Mouse (Mus musculus) liver, embryonic 15.5 days (tissue): ENCODE measurements around the gene Zbtb3. TPM values are rescaled to one million over a fixed set of nuclear protein-coding genes. Genes with fewer than 3 reads are reported as not detected.
A peak's percentile ranks its signal among the peaks of the same experiment; 100 is the strongest.

ENCODE experiments used
- ATAC-seq: fragments of 200-750 bp; cut with Nextera tagmentation; 2 replicates; pipeline ENCODE4 v1.8.0; 2017; ENCODE audit warnings: moderate number of reproducible peaks, mild to moderate bottlenecking, moderate library complexity; ENCODE audit not compliant: insufficient read depth
- H3K27ac ChIP-seq: fragments of 300-500 bp; sonication (generic); replicated peaks from 2 replicates; pipeline ENCODE4 v1.5.1; 2015; ENCODE audit warnings: mild to moderate bottlenecking, inconsistent platforms
- H3K27me3 ChIP-seq: fragments of 300-500 bp; sonication (generic); 2 replicates; pipeline ENCODE4 v1.6.1; 2015; ENCODE audit warnings: mild to moderate bottlenecking, inconsistent platforms
- H3K36me3 ChIP-seq: fragments of 300-500 bp; sonication (generic); replicated peaks from 2 replicates; pipeline ENCODE4 v1.6.1; 2015; ENCODE audit warnings: moderate library complexity, mild to moderate bottlenecking, inconsistent platforms
- H3K4me1 ChIP-seq: fragments of 300-500 bp; sonication (generic); replicated peaks from 2 replicates; pipeline ENCODE4 v1.6.1; 2015; ENCODE audit warnings: inconsistent platforms
- H3K4me2 ChIP-seq: fragments of 300-500 bp; sonication (generic); 2 replicates; pipeline ENCODE4 v1.6.1; 2015; ENCODE audit warnings: moderate library complexity, mild to moderate bottlenecking, inconsistent platforms
- H3K4me3 ChIP-seq: fragments of 300-500 bp; sonication (generic); replicated peaks from 2 replicates; pipeline ENCODE4 v1.5.1; 2015; ENCODE audit warnings: mild to moderate bottlenecking, inconsistent platforms
- H3K9ac ChIP-seq: fragments of 300-500 bp; sonication (generic); 2 replicates; pipeline ENCODE4 v1.6.1; 2015; ENCODE audit warnings: moderate library complexity, mild to moderate bottlenecking, inconsistent platforms
- H3K9me3 ChIP-seq: fragments of 300-500 bp; sonication (generic); replicated peaks from 2 replicates; pipeline ENCODE4 v1.6.1; 2016; ENCODE audit warnings: inconsistent platforms
- WGBS: fragments of 180-500 bp; shearing (Covaris S2); methylation state at CpG from one replicate; pipeline ENCODE4 v1.1.7; 2015; ENCODE audit warnings: mixed read lengths; ENCODE audit not compliant: insufficient replicate concordance; 5-methylcytosine and 5-hydroxymethylcytosine counted together
- polyA plus RNA-seq: library from polyadenylated mRNA; unstranded; fragments of >200 nt; fragmentation: Nextera tagmentation; extraction: Ambion mirVana; gene quantifications from 2 replicates; pipeline ENCODE4 v1.2.1, GENCODE M21; 2015

Zbtb3 gene
- 1.2 and 1.3 TPM in 2 replicates for polyA plus RNA-seq

DNA sequence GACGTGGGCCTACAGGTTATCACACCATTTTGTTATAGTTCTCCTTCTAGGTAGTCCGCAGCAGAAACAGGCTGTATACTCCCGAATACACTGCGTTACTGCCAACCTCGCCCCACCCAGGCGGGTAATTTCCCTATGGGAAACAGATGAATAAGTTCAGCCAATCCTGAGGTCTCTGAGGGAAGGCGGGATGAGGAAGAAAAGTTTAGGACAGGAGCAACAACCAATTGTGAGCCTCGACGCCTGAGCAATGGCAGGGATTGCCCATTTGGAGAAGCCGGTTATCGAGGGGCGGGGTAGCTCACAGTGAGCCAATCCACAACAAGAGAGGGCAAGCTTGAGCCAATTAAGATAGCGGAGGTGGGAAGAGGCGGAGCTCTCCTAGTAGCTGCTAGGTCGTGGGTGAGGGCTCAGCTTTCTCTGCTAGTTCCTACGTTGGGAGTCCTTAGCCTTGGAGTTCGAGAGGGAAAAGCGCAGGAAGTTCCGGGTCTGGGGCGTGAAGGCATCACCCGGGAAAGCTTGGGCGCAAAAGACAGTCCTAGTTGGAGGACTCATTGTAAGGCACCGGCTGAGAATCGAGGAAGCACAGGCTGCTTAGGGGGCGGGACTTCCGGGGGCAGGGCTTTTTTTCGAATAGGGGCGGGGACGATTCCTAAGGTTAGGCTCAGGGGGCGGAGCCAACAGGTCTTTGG, at the start of gene Zbtb3:
TSS of gene Zbtb3 (plus strand) at position 426 of the 692 bp plus-strand sequence.
- peaks cover 28% of the 10 kb centered on the region for H3K36me3 ChIP-seq
- peak within 1 kb of the TSS; percentile 80 for H3K27ac ChIP-seq
- H3K4me2 ChIP-seq, result peak within 1 kb of the TSS; percentile 81
- ATAC-seq, result peak; percentile 96
- peaks cover 53% of the 10 kb centered on the region for H3K4me1 ChIP-seq
- WGBS, result under 1% methylated on average over 30 of the region's 30 CpGs
- no peaks in the 10 kb centered on the region for H3K27me3 ChIP-seq
- H3K9ac ChIP-seq, result peak within 1 kb of the TSS; percentile 63
- no peaks in the 10 kb centered on the region for H3K9me3 ChIP-seq
- peak within 1 kb of the TSS; percentile 73 for H3K4me3 ChIP-seq

DNA sequence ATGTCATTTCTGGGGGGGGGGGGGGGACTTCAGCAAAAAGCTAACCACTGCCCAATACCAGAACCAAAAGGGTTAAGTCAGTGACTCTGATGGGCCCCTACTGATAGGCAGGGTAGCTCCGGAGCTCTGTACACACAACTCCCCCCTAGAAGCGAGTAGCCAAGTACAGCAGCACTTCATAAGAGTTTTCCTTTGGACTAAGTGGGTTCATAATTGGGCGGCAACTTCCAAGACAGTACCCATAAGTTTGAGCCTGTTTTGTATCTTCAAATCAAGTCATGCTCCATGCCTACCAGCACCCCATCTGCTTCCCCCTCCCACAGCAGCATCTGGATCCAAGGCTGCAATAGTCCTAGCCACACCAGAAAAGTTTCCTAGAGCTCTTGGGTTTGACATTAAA, 46.7 kb upstream of the Zbtb3 start:
- H3K4me1 ChIP-seq, result peaks cover 38% of the 10 kb centered on the region
- H3K4me2 ChIP-seq, result peak overlapping the region; percentile 81
- H3K9me3 ChIP-seq, result no peaks in the 10 kb centered on the region
- ATAC-seq, result no peak
- H3K27ac ChIP-seq, result peak overlapping the region; percentile 91; the same call in 1 of the 2 replicates
- H3K36me3 ChIP-seq, result peaks cover 54% of the 10 kb centered on the region
- H3K9ac ChIP-seq, result no peak overlapping the region
- WGBS, result 23% methylated on average over 3 of the region's 3 CpGs
- peak overlapping the region; percentile 80 for H3K4me3 ChIP-seq
- no peaks in the 10 kb centered on the region for H3K27me3 ChIP-seq

DNA sequence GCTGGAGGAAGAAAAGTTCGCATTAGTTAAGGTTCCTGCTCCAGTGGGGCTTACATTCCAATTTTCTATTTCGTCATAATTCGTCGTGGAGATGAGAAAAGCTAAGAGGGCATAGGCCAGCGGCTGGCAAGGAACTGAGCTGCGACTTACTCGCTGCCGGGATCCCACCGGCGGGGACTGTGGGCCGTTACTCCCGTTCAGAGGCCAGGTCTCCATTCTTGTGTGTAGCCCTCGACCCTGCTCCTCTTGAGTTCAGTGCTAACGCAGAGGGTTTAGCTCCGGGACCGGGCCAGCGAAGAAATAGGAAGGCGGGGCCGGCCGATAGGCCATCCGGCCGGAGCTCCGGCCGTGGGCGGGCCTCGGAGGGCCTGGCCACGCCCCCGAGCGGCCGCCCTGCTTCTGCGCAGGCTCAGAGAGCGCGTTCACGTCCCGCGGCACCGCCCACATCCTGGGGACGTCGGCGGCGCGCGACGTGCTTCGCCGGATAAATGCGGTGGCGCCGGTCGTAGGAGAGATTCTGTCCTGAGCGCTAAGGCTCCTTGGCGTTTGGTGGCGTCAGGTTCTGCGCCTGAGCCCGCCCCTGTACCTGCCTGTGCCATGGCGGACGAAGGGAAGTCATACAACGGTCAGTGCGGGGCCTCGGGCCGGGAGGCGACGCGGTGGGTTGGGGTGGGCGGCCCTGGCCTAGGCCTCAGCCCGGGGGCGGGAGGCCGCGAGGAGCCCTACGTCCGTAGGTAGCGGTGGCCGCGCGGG, 45.5 kb upstream of the Zbtb3 start, which contains the start of gene Nxf1:
TSS of gene Nxf1 (plus strand) at position 439 of the 753 bp plus-strand sequence.
- peaks cover 51% of the 10 kb centered on the region for H3K36me3 ChIP-seq
- under 1% methylated on average over 75 of the region's 75 CpGs for WGBS

DNA sequence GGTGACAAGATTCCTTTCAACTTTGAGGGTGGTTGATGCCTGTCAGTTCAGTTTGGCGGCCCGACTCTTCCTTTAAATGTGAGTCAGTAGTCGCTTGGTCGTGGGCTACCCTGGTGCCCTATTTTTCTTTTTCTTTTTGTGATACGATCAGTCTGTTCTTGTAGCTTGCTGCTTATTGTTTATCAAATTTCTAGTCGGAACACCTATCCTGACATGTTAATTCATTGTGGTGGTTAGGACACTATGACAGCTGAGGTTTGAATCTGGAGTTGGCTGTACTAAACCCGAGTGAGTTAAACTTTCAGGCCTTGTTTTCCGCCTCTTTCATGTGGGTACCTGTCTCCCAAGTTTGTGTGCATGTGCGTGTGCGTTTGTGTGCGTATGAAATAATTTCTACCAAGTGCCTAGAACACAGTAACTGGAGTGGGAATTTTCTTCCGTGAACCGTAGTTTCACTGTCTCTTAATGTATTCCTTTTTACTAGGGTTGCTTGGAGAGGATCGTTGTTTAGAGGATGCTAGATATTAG, 44.8 kb upstream of the Zbtb3 start:
- Histone ChIP-seq H3K4me2 (peak overlapping the region; percentile 81), H3K4me1 (peaks cover 38% of the 10 kb centered on the region), H3K9me3 (no peaks in the 10 kb centered on the region), H3K27ac (peak overlapping the region; percentile 91), H3K36me3 (peaks cover 51% of the 10 kb centered on the region), H3K27me3 (no peaks in the 10 kb centered on the region), H3K4me3 (peak overlapping the region; percentile 80), H3K9ac (peak overlapping the region; percentile 96)
- ATAC-seq, result no peak
- 2% methylated on average over 14 of the region's 14 CpGs for WGBS

More for the DNA sequence above, 45.5 kb upstream of the Zbtb3 start, which contains the start of gene Nxf1:
- no peaks in the 10 kb centered on the region for H3K27me3 ChIP-seq
- peak within 1 kb of the TSS; percentile 91 for H3K27ac ChIP-seq
- peak within 1 kb of the TSS; percentile 81 for H3K4me2 ChIP-seq
- peak within 1 kb of the TSS; percentile 96 for H3K9ac ChIP-seq
- peaks cover 38% of the 10 kb centered on the region for H3K4me1 ChIP-seq
- peak within 1 kb of the TSS; percentile 80 for H3K4me3 ChIP-seq
- H3K9me3 ChIP-seq, result no peaks in the 10 kb centered on the region
- peak; percentile 92 for ATAC-seq

DNA sequence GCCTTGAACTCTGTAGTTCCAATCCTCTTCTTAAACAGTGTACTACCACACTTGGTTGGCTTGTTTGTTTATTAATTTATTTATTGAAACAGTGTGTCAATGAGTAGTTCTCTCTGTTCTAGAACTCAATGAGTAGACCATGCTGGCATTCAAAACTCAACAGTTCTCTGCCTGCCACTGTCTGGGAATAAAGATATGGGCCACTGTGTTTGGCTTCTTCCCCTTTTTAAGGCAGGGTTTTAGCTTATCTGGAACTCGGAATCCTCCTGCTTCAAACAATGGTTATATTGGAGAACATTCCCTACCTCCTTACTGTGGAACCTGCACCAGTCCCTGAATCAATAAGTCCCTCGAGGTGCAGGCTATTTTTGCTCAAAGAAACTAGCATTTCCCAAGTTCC, 43.5 kb upstream of the Zbtb3 start:
- Histone ChIP-seq H3K9ac (peak overlapping the region; percentile 96; the same call in 1 of the 2 replicates), H3K9me3 (no peaks in the 10 kb centered on the region), H3K36me3 (peaks cover 52% of the 10 kb centered on the region)

DNA sequence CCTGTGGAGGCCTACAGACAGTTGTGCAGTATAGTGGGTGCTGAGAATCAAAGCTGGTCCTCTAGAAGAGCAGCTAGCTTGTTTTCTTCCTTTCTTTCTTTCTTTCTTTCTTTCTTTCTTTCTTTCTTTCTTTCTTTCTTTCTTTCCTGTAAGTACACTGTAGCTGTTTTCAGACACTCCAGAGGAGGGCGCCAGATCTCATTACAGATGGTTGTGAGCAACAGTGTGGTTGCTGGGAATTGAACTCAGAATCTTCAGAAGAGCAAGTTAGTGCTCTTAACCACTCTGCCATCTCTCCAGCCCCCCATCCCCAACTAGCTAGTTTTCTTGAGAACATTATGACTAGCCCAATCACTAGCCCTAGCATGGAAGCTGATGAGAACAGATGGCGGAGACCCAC, 41.6 kb upstream of the Zbtb3 start:
- H3K9me3 ChIP-seq, result no peaks in the 10 kb centered on the region

More for the DNA sequence above, 43.5 kb upstream of the Zbtb3 start:
- Histone ChIP-seq H3K27me3 (no peaks in the 10 kb centered on the region), H3K4me3 (peak overlapping the region; percentile 80), H3K4me2 (peak overlapping the region; percentile 81), H3K4me1 (peaks cover 38% of the 10 kb centered on the region), H3K27ac (0 out of 2 replicates have a peak overlapping the region, but pooled peaks have one; percentile 21)
- ATAC-seq, result no peak
- WGBS, result 22% methylated on average over 2 of the region's 2 CpGs

DNA sequence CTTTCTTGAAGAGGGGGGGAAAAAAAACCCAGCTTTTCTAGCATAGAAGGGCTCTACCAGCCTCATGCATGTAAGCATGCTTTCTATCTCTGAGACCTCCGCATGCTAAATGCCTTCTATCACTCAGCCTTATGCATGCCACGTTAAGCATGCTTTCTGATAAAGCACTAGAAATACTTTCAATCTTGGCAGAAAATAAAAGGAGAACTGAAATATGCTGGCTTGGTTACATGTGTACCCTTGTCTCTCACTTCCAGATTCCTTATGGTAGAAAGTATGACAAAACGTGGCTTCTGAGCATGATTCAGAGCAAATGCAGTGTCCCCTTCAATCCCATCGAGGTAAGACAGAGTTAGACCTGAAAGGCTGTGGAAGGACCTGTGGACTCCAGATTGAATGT, 39.1 kb upstream of the Zbtb3 start:
- peaks cover 79% of the 10 kb centered on the region for H3K36me3 ChIP-seq
- no peak overlapping the region for H3K27ac ChIP-seq
- no peaks in the 10 kb centered on the region for H3K27me3 ChIP-seq
- no peak overlapping the region for H3K4me3 ChIP-seq
- H3K4me1 ChIP-seq, result peaks cover 17% of the 10 kb centered on the region
- no peak overlapping the region for H3K4me2 ChIP-seq
- H3K9me3 ChIP-seq, result no peaks in the 10 kb centered on the region
- ATAC-seq, result no peak
- WGBS, result 74% methylated on average over 4 of the region's 4 CpGs
- no peak overlapping the region for H3K9ac ChIP-seq

More for the DNA sequence above, 41.6 kb upstream of the Zbtb3 start:
- Histone ChIP-seq H3K27ac (no peak overlapping the region), H3K4me3 (no peak overlapping the region), H3K4me1 (peaks cover 29% of the 10 kb centered on the region), H3K4me2 (no peak overlapping the region), H3K9ac (no peak overlapping the region), H3K36me3 (peaks cover 54% of the 10 kb centered on the region), H3K27me3 (no peaks in the 10 kb centered on the region)
- 84% methylated on average over 2 of the region's 2 CpGs for WGBS
- ATAC-seq, result no peak

DNA sequence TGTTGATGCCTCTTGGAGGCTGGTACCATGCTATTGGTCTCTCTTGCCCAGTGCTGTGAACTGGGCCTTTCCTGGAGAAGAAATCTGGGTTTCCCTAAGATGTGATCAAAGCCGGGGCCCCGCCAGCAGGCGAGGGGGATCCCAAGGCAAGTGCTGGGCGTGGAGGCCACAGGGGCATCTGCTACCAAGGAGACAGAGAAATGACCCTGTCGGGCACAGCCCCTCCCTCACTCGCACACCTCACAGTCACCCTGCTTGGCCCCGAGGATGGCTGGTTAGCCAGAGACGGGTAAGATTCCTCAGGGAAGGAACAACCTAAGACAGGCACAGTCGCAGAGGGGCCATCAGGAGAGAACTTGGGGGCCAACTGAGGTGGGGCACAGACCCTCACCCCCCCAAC, 36.8 kb upstream of the Zbtb3 start:
- Histone ChIP-seq H3K27ac (no peak overlapping the region), H3K9me3 (no peaks in the 10 kb centered on the region), H3K36me3 (peaks cover 96% of the 10 kb centered on the region), H3K4me1 (peaks cover 6% of the 10 kb centered on the region), H3K9ac (no peak overlapping the region), H3K4me3 (no peak overlapping the region), H3K4me2 (no peak overlapping the region), H3K27me3 (no peaks in the 10 kb centered on the region)
- no peak for ATAC-seq
- WGBS, result 87% methylated on average over 9 of the region's 9 CpGs

DNA sequence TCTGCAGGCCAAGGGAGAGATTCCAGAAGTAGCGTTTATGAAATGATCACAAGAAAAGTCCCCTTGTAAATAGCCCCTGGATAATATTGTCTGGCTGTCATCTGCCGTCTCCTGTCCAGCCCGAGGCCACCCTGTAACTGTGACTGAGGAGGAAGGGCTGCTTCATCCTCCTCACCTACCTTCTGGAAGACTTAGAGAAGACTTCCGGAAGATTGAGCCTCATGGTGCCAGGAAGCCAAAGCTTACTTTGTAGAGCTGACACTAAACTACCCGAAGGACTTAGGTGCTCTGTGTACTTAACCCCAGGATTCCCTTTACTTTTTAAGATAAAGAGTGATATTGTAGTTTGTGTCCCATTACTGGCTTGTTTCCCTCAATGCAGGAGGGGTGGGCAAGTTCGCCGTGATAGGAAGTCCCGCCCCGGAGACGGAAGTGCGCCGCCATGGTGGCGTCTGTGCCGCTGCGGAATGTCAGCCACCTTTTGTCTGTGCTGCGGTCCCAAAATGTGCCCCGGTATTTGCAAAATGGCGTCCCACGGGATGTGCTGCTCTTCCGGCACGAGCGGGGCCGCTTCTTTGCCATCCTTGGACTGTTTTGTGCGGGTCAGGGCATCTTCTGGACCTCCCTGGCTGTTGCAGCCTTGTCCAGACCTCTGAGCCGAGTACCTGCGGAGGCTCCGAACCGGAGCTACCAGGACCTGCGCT, 31.6 kb upstream of the Zbtb3 start, which contains the start of gene Tmem223:
TSS of gene Tmem223 (plus strand) at position 430 of the 704 bp plus-strand sequence.
- Histone ChIP-seq H3K9ac (peak within 1 kb of the TSS; percentile 81), H3K27me3 (no peaks in the 10 kb centered on the region), H3K4me3 (peak within 1 kb of the TSS; percentile 80), H3K27ac (peak within 1 kb of the TSS; percentile 85), H3K36me3 (peaks cover 69% of the 10 kb centered on the region), H3K9me3 (no peaks in the 10 kb centered on the region), H3K4me2 (peak within 1 kb of the TSS; percentile 92), H3K4me1 (peaks cover 41% of the 10 kb centered on the region)
- 13% methylated on average over 29 of the region's 29 CpGs for WGBS
- no peak for ATAC-seq

DNA sequence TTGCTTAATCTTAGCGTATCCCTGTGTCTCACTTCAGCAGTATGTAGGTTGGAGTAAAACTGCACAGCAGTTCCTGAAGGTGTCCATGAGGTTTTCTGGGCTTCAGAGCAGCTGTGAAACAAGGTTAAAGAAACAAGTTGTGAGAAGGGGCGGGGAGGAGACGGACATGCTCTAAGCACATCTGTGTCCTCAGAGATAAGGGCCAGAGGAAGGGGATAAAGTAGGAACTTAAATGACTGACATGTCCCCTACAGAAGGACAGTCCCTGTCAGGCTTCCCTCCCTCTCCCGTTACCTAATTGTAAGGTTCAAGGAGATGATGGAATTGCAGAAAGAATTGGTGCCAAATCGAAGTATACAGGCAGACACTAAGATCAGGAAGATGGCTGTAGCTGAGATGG, 29.4 kb upstream of the Zbtb3 start:
- ATAC-seq, result peak; percentile 52
- no peaks in the 10 kb centered on the region for H3K9me3 ChIP-seq
- peak overlapping the region; percentile 92 for H3K4me2 ChIP-seq
- WGBS, result 22% methylated on average over 5 of the region's 5 CpGs
- H3K4me1 ChIP-seq, result peaks cover 51% of the 10 kb centered on the region
- H3K27me3 ChIP-seq, result no peaks in the 10 kb centered on the region
- H3K4me3 ChIP-seq, result peak overlapping the region; percentile 88
- peak overlapping the region; percentile 99 for H3K27ac ChIP-seq
- peaks cover 48% of the 10 kb centered on the region for H3K36me3 ChIP-seq
- H3K9ac ChIP-seq, result peak overlapping the region; percentile 97
